Mouse (Mus musculus): ENCODE results near the gene Rpp30. TPM values are rescaled to one million over a fixed set of nuclear protein-coding genes. Genes with fewer than 3 reads are reported as not detected.

The Rpp30 gene
- 10 to 100 TPM; 20.6 to 21.4 TPM for total RNA-seq (2021)
- long read RNA-seq, experiment 1, transcript Rpp30-201 (11 exons, 1,145 nt): major isoform, 25 of 33 reads
- long read RNA-seq, experiment 1, partial matches to known transcripts: 6 of 33 reads
- long read RNA-seq, experiment 1, other reads (novel, unspliced or antisense): 2 of 33 reads
- long read RNA-seq, experiment 2, transcript Rpp30-201 (11 exons, 1,145 nt): major isoform, 18 of 24 reads
- long read RNA-seq, experiment 2, partial matches to known transcripts: 2 of 24 reads
- long read RNA-seq, experiment 2, other reads (novel, unspliced or antisense): 4 of 24 reads

DNA sequence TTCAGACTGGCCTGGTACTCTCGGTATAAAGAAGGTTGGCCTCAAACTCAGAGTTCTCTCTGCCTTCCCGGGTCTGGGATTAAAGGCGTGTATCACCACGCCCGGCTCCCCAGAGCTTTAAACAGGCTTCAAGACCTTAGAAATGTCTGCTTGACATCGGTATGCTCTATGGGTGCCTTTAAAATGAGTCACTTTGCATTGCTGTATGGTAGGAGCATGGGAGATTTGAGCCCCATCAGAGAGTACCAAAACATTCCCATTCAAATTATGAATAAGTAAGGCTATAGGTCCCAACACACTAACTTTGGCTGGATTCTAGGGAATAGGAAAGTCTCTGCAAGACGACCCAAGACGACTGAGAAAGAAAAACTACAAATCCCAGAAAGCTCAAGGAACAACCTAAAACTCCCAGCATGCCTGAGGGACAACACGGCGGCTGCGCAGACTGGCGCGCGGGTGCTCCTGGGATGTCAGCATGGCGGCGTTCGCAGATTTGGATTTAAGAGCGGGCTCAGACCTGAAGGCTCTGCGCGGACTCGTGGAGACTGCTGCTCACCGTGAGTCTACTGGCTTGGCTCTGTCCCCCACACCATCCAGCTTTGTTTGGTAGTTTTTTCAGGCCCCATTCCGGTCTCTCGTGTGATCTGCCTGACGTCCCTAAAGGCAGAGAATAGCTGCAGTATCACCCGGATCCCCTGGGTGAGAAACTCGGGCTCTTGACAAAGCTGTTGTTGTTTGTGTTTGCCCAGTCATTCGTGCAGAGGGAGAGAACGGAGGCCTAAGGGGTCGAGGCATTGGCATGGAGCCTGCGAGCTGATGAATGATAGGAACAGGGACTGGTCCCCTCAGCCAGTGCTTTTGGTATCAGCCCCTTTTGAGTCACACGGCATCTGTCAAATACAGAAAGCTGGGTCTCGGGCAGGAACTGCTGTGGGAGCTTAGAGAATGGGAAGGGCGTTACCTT lies at the start of gene Rpp30:
Gene Rpp30 (plus strand): TSS at position 455 of the 964 bp plus-strand sequence.
- peak; percentile 41 to 67 for DNase-seq (ENCODE audit: low spot score in 2 of 2)

DNA sequence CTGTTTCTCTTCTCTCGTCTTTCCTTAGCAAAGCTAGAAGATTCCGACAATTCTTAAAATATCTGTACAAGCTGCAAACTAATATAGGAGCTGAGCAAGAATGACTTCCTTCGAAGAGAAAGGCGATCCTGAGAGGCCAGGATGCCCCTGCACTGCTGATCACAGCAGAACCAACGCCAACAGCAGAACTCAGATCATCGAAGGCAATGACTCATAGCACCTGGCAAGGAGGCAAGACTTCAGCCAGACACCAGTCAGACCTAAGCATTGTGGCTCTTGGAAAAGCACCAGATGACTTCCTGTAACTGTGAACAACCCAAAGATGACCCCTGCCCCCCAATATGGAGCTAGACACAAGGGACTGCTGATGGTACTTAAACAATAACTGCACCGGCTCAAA lies 37.5 kb upstream of the Rpp30 start:
- no peak for DNase-seq (ENCODE audit: low spot score in 2 of 2)

DNA sequence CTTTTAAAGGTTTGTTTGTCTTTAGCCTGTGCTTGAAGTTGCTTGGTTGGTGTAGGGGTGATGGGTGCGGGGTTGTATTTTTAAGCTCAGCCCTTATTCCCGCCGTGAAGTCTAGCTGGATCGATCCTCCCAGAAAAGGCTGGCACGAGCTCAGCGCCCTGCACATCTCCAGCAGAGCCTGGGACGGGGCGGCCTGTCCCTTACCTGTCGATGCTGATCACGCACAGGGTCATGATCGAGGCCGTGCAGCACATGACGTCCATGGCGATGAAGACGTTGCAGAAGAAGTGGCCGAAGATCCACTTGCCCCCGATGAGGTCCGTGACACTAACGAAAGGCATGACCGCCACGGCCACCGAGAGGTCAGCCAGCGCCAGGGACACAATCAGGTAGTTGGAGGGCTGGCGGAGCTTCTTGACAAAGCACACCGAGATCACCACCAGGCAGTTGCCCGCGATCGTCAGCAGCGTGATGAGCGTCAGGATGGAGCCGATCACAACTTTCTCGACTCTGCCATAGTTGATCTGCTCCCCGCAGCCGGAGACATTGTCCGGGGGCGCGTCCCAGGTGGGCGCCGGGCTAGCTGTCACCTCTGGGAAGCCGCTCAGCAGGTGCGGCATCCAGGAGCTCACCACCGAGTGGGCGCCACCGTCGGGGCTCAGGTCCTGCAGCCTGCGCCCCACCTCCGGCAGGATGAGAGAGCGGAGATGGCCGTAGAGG lies 26.9 kb upstream of the Rpp30 start:
- no peak for DNase-seq (ENCODE audit: low spot score in 2 of 2)

DNA sequence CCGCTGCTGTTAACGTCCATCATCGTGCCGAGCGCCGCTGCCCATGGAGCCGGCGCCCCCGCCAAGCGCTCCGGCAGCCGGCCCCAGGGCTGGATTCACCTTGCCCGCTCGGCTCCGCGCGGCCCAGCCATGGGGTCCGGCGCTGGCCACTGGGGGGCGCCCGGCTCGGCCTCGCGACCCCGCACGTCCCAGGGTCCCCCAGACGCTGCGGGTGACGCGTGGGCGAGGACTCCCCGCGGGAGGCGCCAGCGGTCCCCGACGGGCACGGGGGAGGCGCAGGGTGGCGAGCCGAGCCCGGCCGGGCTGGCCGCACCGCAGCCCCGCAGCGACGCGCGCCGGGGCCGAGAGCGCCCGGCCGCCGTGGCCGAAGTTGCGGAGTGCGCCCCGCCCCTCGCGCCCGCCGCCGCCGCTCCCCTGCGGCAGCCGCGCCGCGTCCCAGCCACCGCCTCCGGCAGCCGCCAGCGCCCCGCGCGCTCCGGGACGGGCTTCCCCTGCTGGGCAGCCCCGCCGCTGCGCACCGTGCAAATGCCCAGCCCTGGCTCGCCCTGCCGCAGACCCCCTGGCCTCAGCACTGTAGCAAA lies 26.2 kb upstream of the Rpp30 start, which contains the start of gene Htr7:
Gene Htr7 (minus strand): TSS at position 277 of the 581 bp plus-strand sequence.
- DNase-seq (ENCODE audit: low spot score in 2 of 2): peak in 1 of 2 experiments; percentile 11

DNA sequence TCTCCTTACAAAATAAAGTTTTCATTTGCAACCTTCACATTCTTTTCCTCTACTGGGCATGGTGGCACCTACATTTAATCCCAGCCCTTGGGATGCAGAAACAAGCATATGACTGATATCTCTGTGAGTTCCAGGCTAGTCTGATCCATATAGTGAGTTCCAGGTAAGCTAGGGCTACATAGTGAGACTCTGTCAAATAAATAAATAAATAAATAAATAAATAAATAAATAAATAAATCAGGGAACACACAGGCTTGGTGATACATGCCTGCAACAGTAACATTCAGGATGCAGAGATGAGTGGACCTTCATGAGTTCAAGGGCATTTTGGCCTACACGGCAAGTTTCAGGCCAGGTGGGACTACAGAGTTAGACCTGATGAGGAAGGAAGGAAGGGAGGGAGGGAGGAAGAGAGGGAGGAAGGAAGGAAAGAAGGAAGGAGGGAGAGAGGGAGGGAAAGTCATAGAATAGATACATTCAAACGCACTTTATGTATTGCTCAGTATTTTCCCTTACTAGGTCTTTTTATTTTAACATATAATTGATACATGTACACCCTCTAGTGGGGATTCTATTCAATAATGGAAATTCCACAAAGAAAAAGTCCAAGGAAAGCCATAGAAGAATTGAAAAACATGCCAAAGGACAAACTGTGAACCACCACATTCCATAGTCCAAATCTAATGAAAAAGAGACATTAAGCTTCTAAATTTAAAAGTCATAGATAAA lies 20.6 kb upstream of the Rpp30 start:
- DNase-seq (ENCODE audit: low spot score in 2 of 2): no peak

DNA sequence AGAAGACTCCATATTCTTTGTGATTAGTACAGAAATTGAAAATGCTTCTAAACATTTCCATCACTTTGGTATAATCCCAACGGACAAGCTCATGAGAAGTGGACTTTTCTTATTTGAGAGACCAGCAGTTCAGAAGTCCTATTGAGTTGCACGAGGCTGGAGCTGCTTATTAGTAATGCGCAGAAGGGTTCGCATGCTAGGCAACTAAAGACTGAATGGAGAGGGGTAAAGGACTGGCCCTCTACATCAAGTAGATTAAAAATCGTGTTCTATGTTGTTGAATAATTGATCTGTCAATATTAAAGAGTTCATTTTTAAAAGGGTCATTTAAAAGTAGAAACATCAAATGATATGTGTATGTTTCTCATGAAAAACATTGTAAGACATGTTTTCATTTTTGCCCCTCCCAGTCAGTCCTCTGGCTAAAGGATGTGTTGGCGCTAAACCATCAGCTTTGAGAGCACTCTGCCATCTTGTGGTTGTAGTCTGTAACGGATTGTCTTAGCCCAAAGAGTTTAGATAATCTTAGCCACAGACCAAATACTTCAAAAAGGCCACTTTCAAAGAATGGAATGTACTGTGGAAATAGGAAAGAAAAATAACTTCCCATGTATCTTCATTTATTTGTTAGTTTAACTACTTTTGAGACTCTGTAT lies 782 bp upstream of the Rpp30 start:
- DNase-seq (ENCODE audit: low spot score in 2 of 2): no peak

DNA sequence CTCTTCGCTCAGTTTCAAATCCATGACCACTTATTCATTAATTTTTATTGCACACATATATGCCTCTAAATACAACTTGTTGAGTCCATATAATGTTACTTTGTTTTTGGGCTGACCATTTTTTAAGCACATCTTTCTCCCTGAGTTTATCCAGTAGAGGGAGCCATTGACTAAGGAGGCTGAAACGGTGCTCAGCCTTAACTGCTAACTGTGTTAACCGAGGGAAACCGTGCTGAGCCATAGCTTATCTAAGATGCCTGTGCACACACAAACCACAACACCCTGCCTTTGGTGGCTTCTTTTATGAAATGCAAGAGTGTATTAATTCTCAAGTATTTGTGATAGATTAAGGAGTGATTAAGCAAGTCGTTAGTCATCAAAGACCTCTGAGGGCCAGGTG lies 7.3 kb downstream of the Rpp30 start:
- no peak for DNase-seq (ENCODE audit: low spot score in 2 of 2)

DNA sequence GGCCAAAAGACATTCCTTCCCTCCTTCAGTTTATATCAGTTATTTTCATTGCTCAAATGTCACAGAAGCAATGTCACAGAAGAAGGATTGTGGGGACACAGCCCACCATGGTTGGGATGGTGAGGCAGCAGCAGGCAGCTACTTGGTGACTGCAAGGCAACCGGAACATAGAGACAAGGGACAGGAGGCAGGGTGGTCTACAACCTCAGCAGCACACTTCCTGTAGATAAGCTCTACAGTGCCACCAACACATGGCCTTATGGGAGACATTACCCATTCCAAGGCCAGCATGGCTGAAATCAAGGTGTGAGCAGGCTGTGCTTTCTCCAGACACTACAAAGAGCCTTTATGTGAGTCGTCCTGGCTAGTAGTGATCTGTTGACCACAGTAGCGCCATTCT lies 13.7 kb downstream of the Rpp30 start:
- no peak for DNase-seq (ENCODE audit: low spot score in 2 of 2)

DNA sequence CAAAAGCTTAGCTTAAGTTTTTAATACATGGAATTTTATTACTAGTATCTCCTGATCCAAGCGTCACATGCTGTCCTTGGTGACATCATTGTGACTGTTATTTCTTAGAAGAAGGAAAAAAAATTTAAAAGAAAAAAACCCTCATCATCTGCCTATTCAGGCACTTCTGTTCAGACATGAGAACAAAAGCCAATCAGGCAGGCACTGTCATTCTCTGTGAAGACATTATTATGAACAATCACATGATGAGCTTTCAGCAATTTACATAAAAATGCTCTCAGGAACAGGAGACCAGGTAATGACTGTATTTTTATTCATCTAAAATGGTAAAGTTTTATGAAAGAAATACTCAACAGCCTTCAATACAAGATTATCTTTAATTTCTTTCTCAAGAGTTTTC lies 14.7 kb downstream of the Rpp30 start:
- no peak for DNase-seq (ENCODE audit: low spot score in 2 of 2)

DNA sequence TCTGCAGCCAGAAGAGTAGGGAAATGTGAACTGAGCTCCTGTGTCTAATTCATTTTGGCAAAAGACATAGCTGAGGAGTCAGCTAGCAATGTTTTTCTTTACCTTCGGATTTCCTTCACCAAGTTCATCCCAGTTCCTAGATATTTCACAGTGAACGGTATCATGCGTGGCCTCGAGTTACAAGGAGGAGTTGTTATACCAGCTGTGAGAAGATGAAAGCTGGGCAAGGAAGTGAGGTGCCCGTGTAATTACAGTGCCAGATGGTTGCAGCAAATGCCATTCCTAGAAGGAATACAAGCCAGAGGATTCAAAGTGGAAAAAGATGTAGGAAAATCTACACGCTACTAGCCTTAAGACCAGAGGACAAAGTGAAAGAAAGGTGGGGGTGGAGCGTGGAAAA lies 15.4 kb downstream of the Rpp30 start:
- DNase-seq (ENCODE audit: low spot score in 2 of 2): no peak

DNA sequence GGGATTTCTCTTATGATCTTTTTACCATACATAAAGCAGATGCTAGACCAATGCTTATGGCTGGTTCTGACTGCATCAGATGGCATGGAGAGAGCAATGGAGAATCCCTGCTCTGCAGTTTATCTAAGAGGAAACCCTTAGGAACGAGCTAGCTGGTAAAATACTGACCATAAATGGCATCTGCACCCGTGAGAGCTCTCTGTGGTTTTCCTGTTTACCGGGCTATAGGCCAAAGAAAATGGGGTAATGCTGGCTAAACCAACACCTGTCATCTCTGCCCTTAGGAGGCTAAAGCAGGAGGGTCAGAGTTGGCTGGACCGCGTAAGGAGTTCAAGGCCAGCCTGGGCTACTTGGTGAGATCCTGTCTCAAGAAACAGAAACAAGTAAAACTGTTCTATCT lies 20.4 kb downstream of the Rpp30 start:
- DNase-seq (ENCODE audit: low spot score in 2 of 2): no peak

DNA sequence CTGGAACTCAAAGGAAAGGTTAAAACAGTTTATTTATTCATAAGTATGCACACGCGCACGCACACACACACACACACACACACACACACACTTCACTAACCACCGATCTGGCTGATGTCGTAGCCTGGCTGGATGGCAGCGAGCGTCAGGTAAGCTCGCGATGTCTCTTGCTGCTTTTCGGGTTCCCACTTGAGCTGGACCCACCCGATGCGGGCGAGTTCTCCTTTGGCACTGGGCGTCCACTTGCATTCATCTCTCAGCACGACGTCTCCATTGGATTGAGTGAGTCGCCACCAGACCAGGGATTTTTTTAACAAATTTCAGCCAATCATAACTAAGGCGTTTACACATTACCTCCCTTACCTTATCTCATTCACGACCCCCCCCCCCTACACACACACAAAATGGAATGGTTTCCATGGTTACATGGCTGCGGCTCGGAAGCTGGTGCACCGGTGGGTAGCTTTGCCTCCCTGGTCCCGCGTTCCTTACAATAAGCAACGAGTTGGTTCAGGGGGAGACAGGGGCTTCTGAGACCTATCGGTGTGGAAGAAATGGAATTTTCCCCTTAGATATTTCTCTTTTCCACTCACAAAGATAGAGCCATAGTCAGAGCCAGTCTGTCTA lies 25.9 kb downstream of the Rpp30 start:
- DNase-seq (ENCODE audit: low spot score in 2 of 2): no peak

DNA sequence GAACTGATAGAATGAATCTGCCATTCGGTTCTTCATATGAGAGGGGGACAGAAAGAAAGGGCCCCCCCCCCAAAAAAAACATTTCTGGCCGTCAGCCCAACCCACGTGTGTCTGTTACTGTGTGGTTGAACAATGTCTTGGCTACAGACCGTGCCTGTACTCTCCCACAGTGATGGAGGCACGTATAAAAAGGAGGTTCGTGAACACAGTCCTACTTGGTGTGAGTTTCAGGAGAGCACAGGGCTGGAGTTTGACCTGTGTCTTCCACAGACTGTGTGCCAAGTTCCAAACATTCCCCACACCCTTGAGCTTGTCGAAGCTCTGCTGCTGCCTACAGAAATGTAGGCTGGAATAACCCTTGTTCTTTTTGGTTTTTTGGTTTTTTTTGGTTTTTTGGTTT lies 26.9 kb downstream of the Rpp30 start:
- DNase-seq (ENCODE audit: low spot score in 2 of 2): no peak

DNA sequence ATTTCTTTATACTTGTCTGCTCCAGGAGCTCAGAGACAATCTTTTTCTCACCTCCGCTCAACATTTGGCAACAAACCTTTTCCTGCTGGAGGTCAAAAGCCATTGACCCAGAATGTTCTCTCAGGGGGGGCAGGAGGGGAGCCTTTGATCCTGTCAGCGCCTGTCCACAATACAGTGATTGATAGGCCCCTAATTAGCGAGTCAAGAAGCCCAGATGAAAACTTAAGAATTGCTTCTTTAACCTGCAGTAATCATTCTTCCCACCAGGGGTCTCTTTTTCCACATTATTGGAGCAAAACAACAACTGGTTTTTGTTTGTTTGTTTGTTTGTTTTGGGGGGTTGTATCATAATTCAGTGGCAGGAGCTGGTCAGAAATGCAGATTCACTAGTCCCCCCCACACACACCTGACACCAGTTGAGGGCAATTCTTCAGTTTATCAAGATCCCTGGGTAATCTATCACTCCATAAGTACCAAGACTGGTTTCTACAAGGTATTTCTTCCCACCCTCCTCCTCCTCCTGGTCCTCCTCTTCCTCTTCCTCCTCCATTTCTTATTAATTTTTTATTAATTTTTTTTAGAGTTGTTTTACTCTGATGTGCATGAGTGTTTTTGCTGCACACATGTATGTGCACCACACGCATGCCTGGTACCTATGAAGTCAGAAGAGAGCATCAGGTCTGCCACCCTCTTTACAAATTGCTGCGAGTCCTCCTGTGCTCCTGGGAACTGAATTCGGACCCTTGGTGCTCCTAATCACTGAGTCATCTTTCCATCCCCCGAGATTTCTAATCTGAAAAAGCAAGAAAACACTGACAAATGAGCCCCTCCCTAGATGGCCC lies 27.8 kb downstream of the Rpp30 start:
- DNase-seq (ENCODE audit: low spot score in 2 of 2): no peak

DNA sequence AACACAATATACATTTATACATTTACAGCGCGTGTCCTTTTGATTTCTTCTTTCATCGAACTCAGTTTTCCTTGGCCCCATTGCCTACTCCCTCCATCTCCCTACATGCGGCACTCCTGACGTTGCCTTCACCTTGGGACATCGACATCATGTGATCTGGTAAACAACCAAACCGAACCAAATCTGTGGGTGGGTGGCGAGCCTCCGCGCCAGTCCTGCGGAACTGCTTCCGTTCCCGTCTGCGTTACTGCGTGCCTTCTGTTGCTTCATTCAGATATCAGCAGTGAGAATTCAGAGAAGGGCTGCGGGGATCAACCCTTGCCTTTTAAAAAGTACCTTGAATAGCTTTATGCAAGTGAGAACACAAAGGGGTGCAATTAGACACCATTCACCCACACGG lies 28.5 kb downstream of the Rpp30 start:
- DNase-seq (ENCODE audit: low spot score in 2 of 2): no peak

DNA sequence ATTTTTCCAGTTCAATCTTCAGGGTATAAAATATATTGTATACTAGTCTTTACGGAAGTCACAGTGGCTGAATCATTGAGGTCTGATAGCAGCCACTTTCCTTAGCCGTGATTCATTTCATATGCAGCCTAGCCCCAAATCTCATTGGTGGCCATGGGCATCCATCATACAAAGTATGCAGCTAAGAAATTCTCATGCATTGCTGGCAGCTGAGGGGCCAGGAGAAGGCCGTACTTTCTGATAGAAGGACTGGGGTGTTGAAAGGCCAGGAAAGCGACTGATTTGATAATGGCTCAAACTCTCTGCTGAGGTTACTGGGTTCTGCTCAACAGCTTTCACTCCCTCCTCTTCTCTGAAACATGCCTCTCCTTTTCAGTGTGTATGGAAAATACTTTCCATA lies 32.7 kb downstream of the Rpp30 start:
- DNase-seq (ENCODE audit: low spot score in 2 of 2): no peak

DNA sequence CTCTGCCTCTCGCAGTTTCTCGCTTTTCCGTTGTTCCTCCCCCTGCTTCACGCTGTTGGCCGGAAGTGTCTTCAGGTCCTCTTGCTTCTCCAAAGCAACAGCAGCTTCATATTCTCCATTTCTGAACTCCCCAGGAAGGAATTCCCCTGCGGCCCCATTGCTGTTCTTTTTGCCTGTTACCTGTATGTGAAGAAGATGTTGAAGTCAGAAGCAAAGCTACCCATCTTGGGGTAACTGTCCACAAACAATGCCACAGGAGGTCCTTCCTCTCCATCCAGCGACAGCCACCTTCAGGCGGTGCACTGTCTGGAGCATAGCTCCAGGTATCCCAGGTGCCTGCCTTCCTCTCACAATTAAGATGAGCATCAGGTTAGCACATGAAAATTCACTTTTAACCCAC lies 35.7 kb downstream of the Rpp30 start:
- DNase-seq (ENCODE audit: low spot score in 2 of 2): no peak

DNA sequence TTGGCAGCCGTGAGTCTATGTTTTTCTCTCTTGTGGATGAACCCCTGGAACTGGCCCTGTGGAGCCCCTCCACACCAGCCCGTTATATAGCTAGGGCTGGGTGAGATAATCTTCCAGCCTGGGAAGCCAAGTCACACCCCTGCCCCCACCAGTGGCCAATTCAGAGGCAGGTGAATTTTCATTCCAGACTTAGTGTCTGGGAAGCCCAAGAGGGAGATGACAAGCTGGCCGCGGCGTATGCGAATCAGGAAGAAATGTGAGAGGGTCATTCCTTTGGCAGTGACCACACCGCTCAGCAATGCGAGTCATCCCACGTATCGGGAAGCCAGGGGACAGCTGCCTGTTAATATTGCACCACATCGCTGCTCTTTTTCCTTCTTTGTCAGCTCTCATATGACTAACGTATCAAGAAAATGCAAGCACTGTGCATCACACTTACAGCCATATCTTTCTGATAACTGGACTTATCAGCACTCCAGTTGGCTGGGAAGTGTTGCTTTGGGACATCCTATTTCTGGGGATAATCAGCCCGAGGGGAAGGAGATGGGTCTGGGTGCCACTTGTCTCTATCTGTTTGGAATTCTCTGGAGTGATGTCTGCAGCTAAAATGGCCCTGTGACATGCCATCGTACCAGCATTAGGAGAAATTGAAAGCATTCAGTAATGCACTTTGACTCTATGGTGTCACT lies 36.4 kb downstream of the Rpp30 start, which contains the start of gene Ankrd1:
Gene Ankrd1 (minus strand): TSS at position 317 of the 689 bp plus-strand sequence.
- DNase-seq (ENCODE audit: low spot score in 2 of 2): no peak

Data from adrenal gland, postnatal 4 days (tissue).